Mouse (Mus musculus) left cerebral cortex, adult 2 months (tissue): ENCODE data around the gene Rad9b. TPM values are rescaled to one million over a fixed set of nuclear protein-coding genes. Genes with fewer than 3 reads are reported as not detected.

Experiments used
- DNase-seq, 2 experiments: peaks; one replicate each; pipeline ENCODE4 v3.0.0; 2021 to 2022; ENCODE audit warnings: low spot score in 2 of 2, mixed read lengths in 1 of 2; ENCODE audit errors: extremely low spot score in 1 of 2
- H3K27ac ChIP-seq: fragments of 200-600 bp; 2 replicates; pipeline ENCODE4 v1.8.1; 2022
- H3K4me3 ChIP-seq: fragments of 200-600 bp; 2 replicates; pipeline ENCODE4 v1.8.1; 2022
- CTCF ChIP-seq: fragments of 200-600 bp; IDR thresholded peaks from 2 replicates; pipeline ENCODE4 v1.8.1; 2022; ENCODE audit warnings: antibody characterized with exemption, mild to moderate bottlenecking, moderate library complexity
- intact Hi-C: fragments of 180-260 bp; cut with DNase I; formaldehyde crosslinking; loops from one replicate; pipeline ENCODE4 v1.15.1; 2025
- total RNA-seq, 2 experiments: library from RNA; stranded (reverse); gene quantifications; 2 replicates each; pipeline ENCODE4 v1.2.3; 2021

The Rad9b gene
- total RNA-seq, 2 experiments from 2014 or later: 3.1 to 4.0 TPM

DNA sequence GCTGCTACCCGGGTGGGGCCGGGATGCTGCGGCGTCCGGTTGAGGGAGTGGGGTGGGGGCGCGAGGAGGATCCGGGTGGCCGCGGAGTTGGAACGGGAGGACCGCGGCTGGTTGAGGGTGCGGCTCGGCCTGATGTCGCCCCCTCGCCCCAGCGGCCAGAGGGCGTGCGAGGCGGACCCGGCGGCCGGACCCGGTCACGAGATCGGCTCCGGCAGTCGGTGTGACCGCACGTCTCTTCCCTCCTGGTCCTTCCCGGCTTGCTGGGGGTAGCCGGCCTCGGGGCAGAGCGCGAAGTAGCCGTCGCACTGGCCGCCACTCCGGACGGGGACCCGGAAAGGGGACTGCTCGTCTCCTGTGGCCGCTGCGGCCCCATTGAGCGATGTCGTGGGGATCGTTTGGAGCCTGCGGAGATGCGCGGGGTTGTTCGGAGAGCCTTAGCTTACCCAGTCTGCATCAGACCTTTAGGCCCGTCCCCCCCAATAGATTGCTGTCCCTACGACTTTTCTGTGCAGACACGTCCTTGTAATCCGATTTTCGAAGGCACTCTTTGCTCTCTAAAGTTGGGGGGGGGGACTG is 547 bp upstream of the Rad9b start:
- no peak for TF ChIP-seq CTCF

DNA sequence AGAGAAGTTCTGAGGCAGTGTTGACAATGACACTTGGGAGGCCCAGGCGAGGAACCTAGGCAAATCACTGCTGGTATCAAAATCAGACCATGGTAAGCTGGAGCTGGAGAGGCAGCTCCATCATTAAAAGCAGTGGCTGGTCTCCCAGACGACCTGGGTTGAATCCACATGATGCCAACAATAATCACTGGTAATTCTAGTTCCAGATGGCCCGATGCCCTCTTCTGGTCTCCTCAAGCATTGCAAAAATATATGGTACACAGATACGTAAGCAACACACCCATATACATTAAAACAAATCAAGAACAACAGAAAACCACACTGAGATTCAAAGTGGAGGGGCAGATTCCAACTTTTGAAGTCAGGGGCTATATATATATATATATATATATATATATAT is 8.3 kb downstream of the Rad9b start:
- peak; percentile 9 for TF ChIP-seq CTCF
- Histone ChIP-seq H3K27ac (no peak overlapping the region), H3K4me3 (no peak overlapping the region)
- intact Hi-C loops: loop anchor here (5.0 kb wide), 1 partner anchor 218 kb away; no protein-coding TSS in a partner anchor
- no peak for DNase-seq

More for the DNA sequence above, 547 bp upstream of the Rad9b start:
- Histone ChIP-seq H3K4me3 (peak overlapping the region; percentile 77), H3K27ac (peak overlapping the region; percentile 96)
- intact Hi-C loops: loop anchor here (1.0 kb wide), 2 partner anchors 18 to 70 kb away; partner anchors contain the start of genes Fam216a and Pptc7
- DNase-seq: no peak

DNA sequence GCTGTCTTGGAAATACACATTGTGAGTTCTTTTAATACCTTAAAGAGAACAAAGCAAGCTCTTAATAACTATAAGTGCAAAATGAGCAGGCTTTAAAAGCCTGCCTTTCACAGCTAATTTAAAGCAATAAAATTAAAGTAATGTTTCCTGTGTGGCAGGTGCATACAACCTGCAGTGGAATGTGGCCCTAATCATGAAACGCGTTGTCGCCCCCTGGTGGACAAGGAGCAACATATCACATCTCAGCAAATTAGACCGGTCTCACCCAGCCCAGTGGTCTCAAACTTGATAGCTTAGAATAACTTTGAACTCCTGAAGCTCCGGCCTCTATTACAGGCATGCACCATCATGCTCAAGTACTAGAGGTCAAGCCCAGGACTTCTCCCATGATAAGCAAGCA is 9.8 kb downstream of the Rad9b start:
- peak; percentile 93 for TF ChIP-seq CTCF
- intact Hi-C loops: loop anchor here (1.0 to 5.0 kb wide), 2 partner anchors 76 to 232 kb away; no protein-coding TSS in a partner anchor
- no peak overlapping the region for H3K4me3 ChIP-seq

DNA sequence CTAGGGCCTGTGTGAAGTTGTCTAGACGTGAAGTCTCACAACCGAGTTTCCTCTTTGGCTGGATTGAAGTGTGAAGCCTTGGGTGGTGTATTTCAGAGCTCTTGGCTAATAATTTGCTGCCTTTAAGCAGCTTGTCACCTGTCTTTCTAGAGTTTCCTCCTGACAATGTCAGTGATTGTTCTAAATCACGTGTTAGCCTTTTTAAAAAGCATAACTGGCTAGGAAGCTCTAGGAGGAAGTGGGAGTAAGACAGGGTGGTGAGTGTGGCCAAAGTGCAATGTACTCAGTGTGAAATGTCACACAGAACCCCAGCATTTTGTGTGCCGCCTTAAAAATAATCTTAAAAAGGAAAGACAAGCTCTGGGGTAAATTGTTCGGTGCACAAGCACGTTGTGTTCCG is 10.3 kb downstream of the Rad9b start:
- Histone ChIP-seq H3K4me3 (no peak overlapping the region), H3K27ac (no peak overlapping the region)
- DNase-seq: no peak
- intact Hi-C loops: loop anchor here (1.0 to 5.0 kb wide), 2 partner anchors 75 to 231 kb away; no protein-coding TSS in a partner anchor
- no peak for TF ChIP-seq CTCF

More for the DNA sequence above, 9.8 kb downstream of the Rad9b start:
- DNase-seq: peak; percentile 67 to 79
- H3K27ac ChIP-seq: no peak overlapping the region

DNA sequence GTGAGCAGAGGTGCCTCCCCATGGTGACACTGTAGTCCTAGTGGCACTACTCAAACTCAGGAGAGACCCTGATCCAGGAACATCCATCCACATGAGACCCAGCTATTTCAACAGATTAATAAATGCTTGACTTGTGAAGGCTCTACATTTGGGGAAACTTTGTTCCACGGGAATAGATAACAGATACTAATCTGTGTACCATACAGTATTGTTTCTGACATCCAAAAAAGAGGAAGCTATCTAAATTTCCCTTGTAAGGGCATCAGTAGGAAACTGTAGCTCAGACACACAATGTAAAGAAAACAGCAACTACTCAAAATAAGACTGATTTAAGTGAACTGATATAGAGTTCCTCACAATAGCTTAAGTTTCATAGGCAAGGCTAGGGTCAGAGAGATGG is 11.2 kb downstream of the Rad9b start:
- intact Hi-C loops: loop anchor here (5.0 kb wide), 1 partner anchor 231 kb away; no protein-coding TSS in a partner anchor
- H3K27ac ChIP-seq: no peak overlapping the region
- no peak for DNase-seq
- no peak for TF ChIP-seq CTCF
- H3K4me3 ChIP-seq: no peak overlapping the region

DNA sequence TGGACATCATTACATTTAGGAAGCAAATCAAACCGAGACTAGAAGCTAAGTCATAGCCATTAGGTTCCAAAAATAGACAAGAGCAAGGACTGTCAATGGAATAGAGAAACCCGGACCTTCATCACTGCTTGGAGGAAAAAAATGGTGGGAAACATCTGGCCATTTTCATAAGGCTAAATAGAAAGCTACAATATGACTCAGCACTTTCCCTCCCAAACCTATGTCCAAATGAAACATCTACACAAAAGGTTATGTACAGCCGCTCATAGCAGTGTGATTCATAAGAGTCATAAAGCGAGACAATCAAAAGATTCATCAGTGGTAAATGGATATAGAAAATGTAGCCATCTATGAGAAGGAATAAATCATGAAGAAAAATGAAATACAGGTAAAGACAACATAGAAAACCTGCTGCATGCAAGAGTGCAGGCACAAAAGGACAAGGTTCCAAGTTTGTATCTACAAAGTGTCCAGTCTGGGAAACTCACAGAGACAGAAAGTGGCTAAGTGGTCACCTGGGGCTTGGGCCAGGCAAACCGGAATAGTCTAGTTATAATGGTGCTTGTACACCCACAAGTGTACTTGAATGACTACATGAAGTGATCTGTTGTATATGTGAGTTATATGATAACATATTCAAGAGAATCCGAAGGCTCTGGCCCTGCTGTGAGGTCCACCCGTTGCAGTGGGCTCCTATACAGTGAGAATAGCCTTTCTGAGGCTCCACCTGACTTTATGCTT is 17.3 kb downstream of the Rad9b start:
- intact Hi-C loops: no loop called here
- Histone ChIP-seq H3K4me3 (no peak overlapping the region), H3K27ac (no peak overlapping the region)
- no peak for DNase-seq
- TF ChIP-seq CTCF: no peak

DNA sequence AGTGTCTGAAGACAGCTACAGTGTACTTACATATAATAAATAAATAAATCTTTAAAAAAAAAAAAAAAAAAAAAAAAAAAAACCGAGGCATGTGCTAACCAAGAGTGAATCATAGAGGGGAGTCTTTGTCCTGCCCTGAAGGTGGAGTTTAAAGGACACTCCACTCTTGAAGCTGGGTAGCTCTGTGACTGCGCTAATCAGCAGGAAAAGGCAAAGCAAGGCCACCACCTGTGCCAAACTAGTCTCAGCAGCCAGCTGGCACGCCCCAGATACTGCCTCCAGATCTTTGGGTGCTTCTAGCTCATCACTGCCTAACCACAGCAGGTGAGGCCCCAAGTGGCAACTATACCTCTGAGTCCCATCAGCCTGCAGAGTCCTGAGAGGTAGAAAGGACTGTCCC is 19.4 kb downstream of the Rad9b start:
- intact Hi-C loops: no loop called here
- no peak overlapping the region for H3K4me3 ChIP-seq
- H3K27ac ChIP-seq: no peak overlapping the region
- no peak for TF ChIP-seq CTCF
- no peak for DNase-seq

DNA sequence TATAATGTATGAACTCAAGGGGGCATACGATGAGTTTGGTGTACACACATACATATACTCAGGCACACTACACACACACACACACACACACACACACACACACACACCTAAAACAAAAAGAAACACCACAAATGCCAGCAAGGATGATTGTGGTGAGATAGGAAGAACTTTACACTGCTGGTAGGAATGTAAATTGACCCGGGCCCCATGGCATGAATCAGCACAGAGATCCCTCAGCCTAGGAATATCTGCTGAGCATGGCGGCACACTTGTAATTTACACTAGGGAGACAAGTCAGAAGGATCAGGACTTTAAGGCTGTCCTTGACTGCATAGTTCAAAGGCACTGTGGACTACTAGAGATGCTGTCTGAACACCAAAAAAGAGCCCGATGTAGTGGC is 23.8 kb downstream of the Rad9b start:
- intact Hi-C loops: no loop called here
- no peak for TF ChIP-seq CTCF

DNA sequence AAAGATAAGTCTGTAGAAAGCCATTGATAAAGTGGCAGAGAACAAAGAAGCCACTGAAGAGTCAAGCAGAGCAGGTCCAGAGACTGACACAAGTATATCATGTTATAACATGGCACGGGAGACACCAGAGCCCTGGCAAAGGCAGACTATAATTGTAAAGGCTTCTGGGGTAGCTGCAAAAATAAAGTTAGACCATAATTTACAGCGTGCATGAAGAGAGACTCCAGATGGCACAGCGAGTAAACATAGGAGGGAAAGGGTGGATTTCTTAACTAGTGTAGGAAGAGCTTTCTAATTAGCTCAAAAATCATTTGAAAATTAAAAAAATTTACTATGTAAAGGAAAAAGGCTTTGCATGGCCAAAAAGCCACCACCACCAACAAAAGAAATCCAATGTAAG is 26.8 kb downstream of the Rad9b start:
- intact Hi-C loops: loop anchor here (5.0 kb wide), 1 partner anchor 60 kb away; no protein-coding TSS in a partner anchor
- no peak overlapping the region for H3K27ac ChIP-seq

More for the DNA sequence above, 23.8 kb downstream of the Rad9b start:
- DNase-seq: no peak
- no peak overlapping the region for H3K27ac ChIP-seq
- no peak overlapping the region for H3K4me3 ChIP-seq

DNA sequence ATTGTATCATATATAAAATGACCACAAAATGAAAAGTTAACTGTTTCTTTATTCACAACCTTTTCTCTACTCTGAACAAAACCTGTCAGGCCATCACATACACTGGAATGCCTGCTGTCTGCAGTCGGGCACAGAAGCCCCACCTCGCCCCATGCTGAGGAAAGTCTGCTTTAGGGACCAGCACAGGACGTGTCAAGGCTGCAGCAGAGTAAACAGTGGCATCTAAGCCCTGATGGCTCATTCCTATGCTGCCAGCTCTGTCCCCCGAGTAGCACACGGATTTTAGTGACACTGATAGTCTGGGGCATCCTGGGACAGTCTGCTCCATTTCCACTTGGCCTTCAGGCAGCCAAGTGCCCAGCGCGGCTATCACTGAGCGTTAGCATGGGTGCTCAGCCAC is 28.6 kb downstream of the Rad9b start:
- intact Hi-C loops: loop anchor here (1.0 to 5.0 kb wide), 3 partner anchors 10 to 58 kb away; partner anchors contain the start of gene Pptc7
- no peak for DNase-seq
- H3K4me3 ChIP-seq: no peak overlapping the region
- TF ChIP-seq CTCF: no peak
- peak overlapping the region; percentile 81 for H3K27ac ChIP-seq

More for the DNA sequence above, 26.8 kb downstream of the Rad9b start:
- H3K4me3 ChIP-seq: no peak overlapping the region
- no peak for TF ChIP-seq CTCF
- DNase-seq: no peak

DNA sequence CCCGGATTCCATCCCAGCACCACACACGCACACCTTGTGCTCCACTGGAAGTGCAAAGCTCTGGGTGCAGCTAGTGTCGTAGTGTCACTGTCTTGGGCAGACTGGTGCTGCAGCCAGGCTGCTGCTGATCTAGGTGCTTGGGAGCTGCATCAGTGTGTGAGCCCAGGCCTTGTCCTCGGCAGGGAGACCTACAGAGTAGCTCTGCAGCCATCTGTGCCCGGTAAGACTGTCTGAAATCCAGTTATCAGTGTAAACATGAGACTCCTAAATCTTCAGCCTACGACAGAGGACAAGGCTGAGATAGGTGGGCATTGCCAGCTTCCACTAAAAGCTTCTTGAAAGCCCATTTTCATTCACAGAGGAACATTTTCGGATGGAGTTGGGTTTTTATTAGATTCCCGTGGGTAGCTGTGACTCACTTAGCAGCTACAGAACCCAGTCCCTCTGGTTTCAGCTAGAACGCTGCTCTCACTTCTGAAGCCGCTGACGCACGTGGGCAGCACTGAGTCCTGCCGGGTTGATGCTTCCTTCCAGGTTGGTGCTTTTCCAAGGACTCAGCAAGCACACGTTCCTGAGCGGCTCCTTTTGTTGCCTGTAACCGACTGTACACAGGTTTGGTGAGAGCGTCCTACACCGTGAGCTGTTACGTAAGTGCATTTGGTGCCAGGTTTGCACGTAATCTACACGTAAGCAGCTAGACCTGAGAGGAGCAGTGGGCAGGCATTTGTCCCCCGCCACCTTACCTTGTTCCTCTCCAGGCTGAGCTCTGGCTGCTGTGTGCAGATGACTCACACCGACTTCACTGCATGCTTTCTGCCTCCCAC is 29.2 kb downstream of the Rad9b start:
- H3K4me3 ChIP-seq: no peak overlapping the region
- H3K27ac ChIP-seq: peak overlapping the region; percentile 81
- intact Hi-C loops: loop anchor here (1.0 to 5.0 kb wide), 3 partner anchors 10 to 58 kb away; partner anchors contain the start of gene Pptc7

DNA sequence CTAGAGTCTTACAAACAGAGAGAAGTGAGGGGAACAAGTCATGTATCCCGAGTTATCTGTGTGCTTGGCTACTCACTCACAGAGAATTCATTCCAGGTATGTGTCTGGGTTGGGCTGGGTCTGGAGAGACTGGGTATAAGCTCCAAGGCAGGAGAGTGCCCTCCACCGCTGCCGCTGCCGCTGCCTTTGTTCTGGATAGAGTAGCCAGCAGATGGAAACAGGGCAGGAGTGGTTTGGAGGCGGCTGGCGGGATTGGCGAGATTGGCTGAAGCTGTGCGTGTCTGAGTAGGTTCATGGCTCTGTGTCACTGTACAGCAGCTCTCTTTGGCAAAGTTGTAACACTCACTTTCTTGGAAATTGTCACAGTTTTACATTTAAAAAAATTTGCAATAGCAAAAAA is 30.5 kb downstream of the Rad9b start:
- no peak for TF ChIP-seq CTCF
- Histone ChIP-seq H3K27ac (no peak overlapping the region), H3K4me3 (no peak overlapping the region)
- intact Hi-C loops: no loop called here
- no peak for DNase-seq

More for the DNA sequence above, 29.2 kb downstream of the Rad9b start:
- peak; percentile 11; the same call in 1 of the 2 replicates for TF ChIP-seq CTCF
- DNase-seq: peak; percentile 78 to 81
